ENCODE assay signal across 8 mouse cellular contexts in the genomic region with DNA sequence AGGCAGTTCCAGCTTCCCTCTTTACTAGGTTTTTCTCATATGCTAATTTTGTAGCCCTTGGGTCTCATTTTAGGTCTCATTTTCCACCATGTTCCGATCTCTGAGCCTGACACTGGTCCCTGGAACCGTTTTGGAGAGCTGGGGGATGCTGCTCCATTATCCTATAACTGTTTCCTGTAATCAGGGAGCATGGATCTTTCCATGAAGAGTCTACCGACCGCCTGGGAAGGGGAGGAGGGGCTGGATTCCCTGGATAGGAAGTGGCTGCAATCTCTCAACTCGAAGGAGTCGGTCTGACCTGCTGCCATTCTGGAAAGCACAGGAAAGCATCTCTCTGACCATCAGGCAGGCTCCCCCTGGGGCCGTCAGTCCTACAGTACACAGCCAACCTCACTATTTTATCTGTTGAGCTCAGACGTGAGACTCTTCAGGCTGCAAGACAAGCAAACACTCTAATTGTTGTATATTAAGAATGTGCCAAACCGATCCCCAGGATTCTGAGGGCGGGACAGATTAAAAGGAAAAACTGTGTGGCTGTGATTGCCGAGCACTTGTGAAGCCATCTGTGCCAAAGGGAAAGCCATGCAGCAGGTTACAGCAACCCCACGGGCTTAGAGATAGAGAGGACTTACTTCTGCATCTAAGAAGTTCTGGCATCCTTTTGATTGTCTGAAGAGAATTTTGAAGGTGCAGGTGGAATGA. TPM values are rescaled to one million over a fixed set of nuclear protein-coding genes. Genes with fewer than 3 reads are reported as not detected.
DNase-seq lines count a peak whose midpoint lies in the region; ATAC-seq and TF ChIP-seq lines count a peak whose summit lies in the region.

No protein-coding gene starts in this region.

- no peak for TF ChIP-seq CTCF in liver, postnatal 0 days (IDR thresholded peaks at IDR 0.05; ENCODE audit: low read depth)

- DNase-seq in heart, postnatal 25 days (ENCODE audit: low spot score), result no peak
- no peak for DNase-seq in neural tube, embryonic 10.5 days (ENCODE audit: extremely low spot score, low spot score)
- no peak for DNase-seq in embryonic facial prominence, embryonic 11.5 days (ENCODE audit: low spot score)
- no peak for DNase-seq in liver, postnatal 0 days
- DNase-seq in thymus, postnatal 10 days (ENCODE audit: low spot score in 2 of 2), result no peak
- DNase-seq in Muller cell, postnatal 12 days (ENCODE audit: inconsistent ontology term), result no peak

- H3K27me3 ChIP-seq in heart, embryonic 11.5 days (ENCODE audit: control insufficient read depth, insufficient read depth, low read length), result no peaks in the 10 kb centered on the region
- no peaks in the 10 kb centered on the region for H3K27me3 ChIP-seq in neural tube, embryonic 12.5 days (replicated peaks)
- no peaks in the 10 kb centered on the region for H3K27me3 ChIP-seq in embryonic facial prominence, embryonic 11.5 days (ENCODE audit: control insufficient read depth, insufficient read depth, low read length)
- H3K27me3 ChIP-seq in liver, postnatal 0 days (ENCODE audit: insufficient read depth, low read length), result no peaks in the 10 kb centered on the region

- peak overlapping the region; percentile 29; the same call in 1 of the 2 replicates for H3K27ac ChIP-seq in heart, embryonic 11.5 days (ENCODE audit: low read depth, low read length)
- no peak overlapping the region for H3K27ac ChIP-seq in neural tube, embryonic 12.5 days
- no peak overlapping the region for H3K27ac ChIP-seq in embryonic facial prominence, embryonic 11.5 days (replicated peaks; ENCODE audit: low read depth, low read length)
- no peak overlapping the region for H3K27ac ChIP-seq in liver, postnatal 0 days (ENCODE audit: low read depth)

- 43% methylated on average over 12 of the region's 12 CpGs for WGBS in heart, embryonic 11.5 days (ENCODE audit: insufficient replicate concordance)
- WGBS in neural tube, embryonic 12.5 days, result 67% methylated on average over 12 of the region's 12 CpGs
- 44% methylated on average over 12 of the region's 12 CpGs for WGBS in embryonic facial prominence, embryonic 11.5 days
- WGBS in liver, postnatal 0 days (ENCODE audit: insufficient replicate concordance), result 56% methylated on average over 12 of the region's 12 CpGs

- H3K9ac ChIP-seq in heart, embryonic 11.5 days (ENCODE audit: low read depth, low read length), result no peak overlapping the region
- H3K9ac ChIP-seq in neural tube, embryonic 12.5 days, result no peak overlapping the region
- peak overlapping the region; percentile 15; the same call in 1 of the 2 replicates for H3K9ac ChIP-seq in embryonic facial prominence, embryonic 11.5 days (replicated peaks; ENCODE audit: low read length)
- no peak overlapping the region for H3K9ac ChIP-seq in liver, postnatal 0 days (replicated peaks)

- intact Hi-C loops in heart, postnatal 25 days (cut with DNase I), result no loop called here

- no peaks in the 10 kb centered on the region; the same call in 1 of the 2 replicates for H3K9me3 ChIP-seq in heart, embryonic 11.5 days (replicated peaks; ENCODE audit: control insufficient read depth, low read length)
- H3K9me3 ChIP-seq in neural tube, embryonic 12.5 days, result no peaks in the 10 kb centered on the region
- H3K9me3 ChIP-seq in embryonic facial prominence, embryonic 11.5 days (replicated peaks; ENCODE audit: control insufficient read depth, low read length), result no peaks in the 10 kb centered on the region
- H3K9me3 ChIP-seq in liver, postnatal 0 days (ENCODE audit: low read length), result no peaks in the 10 kb centered on the region

- 0 out of 2 replicates have a peak, but pooled peaks have one; percentile 50 for ATAC-seq in heart, embryonic 11.5 days (replicated peaks; ENCODE audit: insufficient number of reproducible peaks, low FRiP score, low TSS enrichment)
- ATAC-seq in neural tube, embryonic 12.5 days (ENCODE audit: low FRiP score, low read depth), result no peak
- no peak for ATAC-seq in embryonic facial prominence, embryonic 11.5 days (replicated peaks; ENCODE audit: insufficient number of reproducible peaks, low FRiP score, low TSS enrichment, low read depth)
- no peak for ATAC-seq in liver, postnatal 0 days

- H3K4me3 ChIP-seq in heart, embryonic 11.5 days (ENCODE audit: low read depth, low read length), result no peak overlapping the region
- no peak overlapping the region for H3K4me3 ChIP-seq in neural tube, embryonic 12.5 days
- no peak overlapping the region for H3K4me3 ChIP-seq in embryonic facial prominence, embryonic 11.5 days (ENCODE audit: low read depth, low read length)
- no peak overlapping the region for H3K4me3 ChIP-seq in liver, postnatal 0 days (ENCODE audit: low read depth, low read length)

- H3K36me3 ChIP-seq in heart, embryonic 11.5 days (ENCODE audit: control insufficient read depth, insufficient read depth, low read length), result no peaks in the 10 kb centered on the region
- no peaks in the 10 kb centered on the region for H3K36me3 ChIP-seq in neural tube, embryonic 12.5 days
- H3K36me3 ChIP-seq in embryonic facial prominence, embryonic 11.5 days (replicated peaks; ENCODE audit: control insufficient read depth, insufficient read depth, low read depth, low read length), result no peaks in the 10 kb centered on the region
- H3K36me3 ChIP-seq in liver, postnatal 0 days (replicated peaks; ENCODE audit: insufficient read depth, low read length), result no peaks in the 10 kb centered on the region

- TF ChIP-seq EP300 in liver, postnatal 0 days (IDR thresholded peaks at IDR 0.05; ENCODE audit: low read depth), result no peak

- peak overlapping the region; percentile 40 for H3K4me2 ChIP-seq in heart, embryonic 11.5 days
- peak overlapping the region; percentile 25; the same call in 1 of the 2 replicates for H3K4me2 ChIP-seq in neural tube, embryonic 12.5 days (replicated peaks)
- no peak overlapping the region for H3K4me2 ChIP-seq in embryonic facial prominence, embryonic 11.5 days (ENCODE audit: low read depth, low read length)
- H3K4me2 ChIP-seq in liver, postnatal 0 days (ENCODE audit: low read depth, low read length), result peak overlapping the region; percentile 38

- peaks cover 7% of the 10 kb centered on the region; the same call in 1 of the 2 replicates for H3K4me1 ChIP-seq in heart, embryonic 11.5 days (ENCODE audit: control insufficient read depth, insufficient read depth, low read length)
- H3K4me1 ChIP-seq in neural tube, embryonic 12.5 days, result no peaks in the 10 kb centered on the region
- H3K4me1 ChIP-seq in embryonic facial prominence, embryonic 11.5 days (ENCODE audit: control insufficient read depth, insufficient read depth, low read length), result no peaks in the 10 kb centered on the region
- H3K4me1 ChIP-seq in liver, postnatal 0 days (ENCODE audit: insufficient read depth), result peaks cover 9% of the 10 kb centered on the region; the same call in 1 of the 2 replicates

RNA-seq across cellular contexts. Expression of a gene that starts 47.1 kb away (rescaled TPM):
- 202 and 217 TPM in 2 replicates for polyA plus RNA-seq in heart, embryonic 11.5 days (2014; fragmentation: Nextera tagmentation; extraction: Ambion mirVana)
- total RNA-seq in heart, postnatal 25 days (2021), result 100 to 1,000 TPM; 290 to 313 TPM
- polyA plus RNA-seq in neural tube, embryonic 12.5 days (2016; fragmentation: Nextera tagmentation; extraction: Ambion mirVana), result 151 TPM in 2 replicates
- 164 and 165 TPM in 2 replicates for polyA plus RNA-seq in embryonic facial prominence, embryonic 11.5 days (2014; fragmentation: Nextera tagmentation; extraction: Ambion mirVana)
- polyA plus RNA-seq in liver, postnatal 0 days (2015; fragmentation: Nextera tagmentation; extraction: Ambion mirVana), result 112 and 119 TPM in 2 replicates
